Mouse (Mus musculus): ENCODE measurements around the gene Hdac7.

DNA sequence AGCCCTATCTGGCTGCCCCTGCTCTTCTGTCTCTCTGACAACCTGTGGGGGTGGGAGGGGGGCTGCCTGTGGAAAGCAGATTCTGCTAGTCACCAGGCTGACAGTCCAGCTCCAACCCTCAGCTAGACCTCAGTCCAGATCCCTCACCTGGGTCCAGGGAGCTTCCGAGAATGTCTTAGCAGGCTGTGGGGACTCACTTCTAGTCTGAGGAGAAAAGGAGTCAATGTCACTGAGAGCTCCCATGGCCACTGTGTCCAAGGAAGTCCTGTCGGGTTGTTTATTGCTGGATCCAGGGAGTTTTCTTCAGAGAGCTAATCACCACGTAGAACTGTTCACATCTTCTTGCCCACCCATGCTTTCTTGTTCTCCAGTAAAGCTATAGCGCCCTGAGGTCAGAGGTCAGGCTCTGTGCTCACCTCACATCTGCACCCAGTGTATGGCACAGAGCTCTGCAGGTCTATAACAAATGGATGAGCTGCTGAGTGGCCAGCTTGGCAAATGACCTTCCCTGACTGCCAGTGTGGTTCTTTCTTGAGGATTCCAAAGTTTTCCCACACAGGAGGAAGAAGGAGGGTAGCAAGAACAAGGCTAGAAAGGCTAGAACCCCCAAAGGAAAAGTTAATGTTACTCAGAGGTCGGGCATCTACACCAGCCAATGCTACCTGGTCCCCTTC is 17.6 kb downstream of the Hdac7 start:
- TF ChIP-seq CTCF (IDR thresholded peaks at IDR 0.05; ENCODE audit: extremely low read depth, insufficient read length, insufficient replicate concordance, low read depth, low read length) (no peak), POLR2A (IDR thresholded peaks at IDR 0.05; ENCODE audit: low read depth, low read length) (no peak)

Data from small intestine, adult 2 months (tissue).